Mouse (Mus musculus) MEL-GATA-1-ER (cell line): ENCODE measurements around the gene Vmn1r81.

Experiments used
- DNase-seq: peaks from one replicate; pipeline ENCODE4 v3.0.0-alpha.2; 2012; ENCODE audit warnings: low read depth; ENCODE audit errors: extremely low read depth

Gene Vmn1r81

DNA sequence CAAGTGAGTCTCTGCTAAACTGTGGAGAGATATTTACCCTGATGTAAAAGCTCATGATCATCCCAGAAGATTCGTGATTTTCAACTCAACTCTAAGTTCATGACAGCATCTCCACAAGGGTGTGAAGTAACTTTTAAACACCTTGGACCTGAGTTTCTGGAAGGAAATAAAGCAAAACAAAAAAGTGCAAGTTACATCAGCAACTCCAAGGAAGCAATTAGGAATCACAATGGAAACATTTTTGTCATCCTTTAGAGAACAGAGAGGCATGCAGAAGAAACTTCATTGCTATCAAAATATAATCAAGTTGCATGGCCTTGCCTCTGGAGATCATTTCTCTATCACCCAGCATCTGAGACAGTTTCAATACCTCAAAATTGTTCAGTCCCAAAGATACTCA is at the start of gene Vmn1r81:
TSS of gene Vmn1r81 (minus strand) at position 101 of the 400 bp plus-strand sequence.
- DNase-seq = no peak

DNA sequence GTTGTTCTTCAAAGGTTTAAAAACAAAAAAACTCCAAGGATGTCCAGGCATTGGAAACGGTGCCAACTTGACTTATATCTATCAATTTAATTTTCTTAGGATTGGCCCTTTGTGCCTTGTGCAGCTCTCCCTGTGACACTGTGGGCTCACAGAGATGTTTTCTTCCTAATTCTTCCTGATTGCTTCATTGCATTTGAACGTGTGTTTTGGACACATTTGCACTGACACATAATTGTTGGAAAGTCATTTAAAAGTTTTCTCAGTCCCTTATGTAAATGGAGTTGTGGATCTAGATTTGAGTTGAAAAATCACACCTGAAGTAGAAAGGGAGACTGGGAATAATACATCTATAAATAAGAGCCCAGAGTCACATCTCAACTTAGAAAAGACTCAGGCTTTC is 32.1 kb upstream of the Vmn1r81 start, which contains the start of gene Vmn1r82:
TSS of gene Vmn1r82 (plus strand) at position 301 of the 400 bp plus-strand sequence.
- no peak for DNase-seq

DNA sequence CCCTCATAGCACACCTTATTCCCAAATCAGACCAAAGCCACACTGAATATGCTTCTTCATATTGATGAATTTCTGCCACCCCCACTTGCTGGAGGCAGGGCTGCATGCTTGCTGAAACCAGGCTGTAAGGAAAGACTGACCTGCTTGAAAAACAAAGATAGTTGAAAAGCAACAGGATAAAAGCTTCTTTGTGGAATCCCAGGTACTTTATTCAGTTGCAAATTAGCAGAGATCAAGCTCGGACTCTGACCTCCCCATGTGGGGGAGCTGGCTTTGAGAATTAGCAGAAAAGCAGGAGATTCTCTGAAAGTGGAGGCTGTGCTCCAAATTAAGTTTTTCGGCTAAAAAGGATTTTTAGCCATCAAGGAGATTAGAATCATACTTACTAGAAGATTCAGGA is 63.9 kb downstream of the Vmn1r81 start:
- no peak for DNase-seq
